Mouse (Mus musculus) embryonic facial prominence, embryonic 14.5 days (tissue): ENCODE data around the gene Phf13. TPM values are rescaled to one million over a fixed set of nuclear protein-coding genes. Genes with fewer than 3 reads are reported as not detected.

Source experiments
- ATAC-seq: fragments of 200-750 bp; cut with Nextera tagmentation; 2 replicates; pipeline ENCODE4 v1.8.0; 2017; ENCODE audit warnings: low read depth, moderate number of reproducible peaks, moderate TSS enrichment
- DNase-seq: peaks from one replicate; pipeline ENCODE4 v3.0.0-alpha.2; 2015; ENCODE audit warnings: low spot score
- H3K27ac ChIP-seq: fragments of 300-500 bp; sonication (generic); replicated peaks from 2 replicates; pipeline ENCODE4 v1.5.1; 2014; ENCODE audit warnings: low read depth, mild to moderate bottlenecking, low read length, moderate library complexity
- H3K27me3 ChIP-seq: fragments of 300-500 bp; sonication (generic); replicated peaks from 2 replicates; pipeline ENCODE4 v1.6.1; 2014; ENCODE audit warnings: low read length; ENCODE audit not compliant: control insufficient read depth, insufficient read depth
- H3K36me3 ChIP-seq: fragments of 300-500 bp; sonication (generic); 2 replicates; pipeline ENCODE4 v1.6.1; 2014; ENCODE audit warnings: low read length, mixed read lengths; ENCODE audit not compliant: control insufficient read depth, insufficient read depth
- H3K4me1 ChIP-seq: fragments of 300-500 bp; sonication (generic); 2 replicates; pipeline ENCODE4 v1.6.1; 2014; ENCODE audit warnings: antibody characterized with exemption, low read length; ENCODE audit not compliant: control insufficient read depth, insufficient read depth
- H3K4me2 ChIP-seq: fragments of 300-500 bp; sonication (generic); 2 replicates; pipeline ENCODE4 v1.6.1; 2014; ENCODE audit warnings: low read depth, mild to moderate bottlenecking, low read length, moderate library complexity, mixed read lengths
- H3K4me3 ChIP-seq: fragments of 300-500 bp; sonication (generic); 2 replicates; pipeline ENCODE4 v1.5.1; 2014; ENCODE audit warnings: low read depth, mild to moderate bottlenecking, low read length
- H3K9ac ChIP-seq: fragments of 300-500 bp; sonication (generic); 2 replicates; pipeline ENCODE4 v1.6.1; 2014; ENCODE audit warnings: low read depth, mild to moderate bottlenecking, low read length, moderate library complexity, mixed read lengths
- H3K9me3 ChIP-seq: fragments of 300-500 bp; sonication (generic); 2 replicates; pipeline ENCODE4 v1.6.1; 2016; ENCODE audit warnings: low read length; ENCODE audit not compliant: control insufficient read depth
- WGBS: fragments of 180-500 bp; shearing (Covaris S2); extraction: QIAGEN DNeasy Blood & Tissue Kit; methylation state at CpG from one replicate; pipeline ENCODE4 v1.1.7; 2014; 5-methylcytosine and 5-hydroxymethylcytosine counted together
- polyA plus RNA-seq: library from polyadenylated mRNA; unstranded; fragments of >200 nt; fragmentation: Nextera tagmentation; extraction: Ambion mirVana; gene quantifications from 2 replicates; pipeline ENCODE4 v1.2.1, GENCODE M21; 2014

Gene Phf13
- 30.1 and 32.6 TPM in 2 replicates for polyA plus RNA-seq

DNA sequence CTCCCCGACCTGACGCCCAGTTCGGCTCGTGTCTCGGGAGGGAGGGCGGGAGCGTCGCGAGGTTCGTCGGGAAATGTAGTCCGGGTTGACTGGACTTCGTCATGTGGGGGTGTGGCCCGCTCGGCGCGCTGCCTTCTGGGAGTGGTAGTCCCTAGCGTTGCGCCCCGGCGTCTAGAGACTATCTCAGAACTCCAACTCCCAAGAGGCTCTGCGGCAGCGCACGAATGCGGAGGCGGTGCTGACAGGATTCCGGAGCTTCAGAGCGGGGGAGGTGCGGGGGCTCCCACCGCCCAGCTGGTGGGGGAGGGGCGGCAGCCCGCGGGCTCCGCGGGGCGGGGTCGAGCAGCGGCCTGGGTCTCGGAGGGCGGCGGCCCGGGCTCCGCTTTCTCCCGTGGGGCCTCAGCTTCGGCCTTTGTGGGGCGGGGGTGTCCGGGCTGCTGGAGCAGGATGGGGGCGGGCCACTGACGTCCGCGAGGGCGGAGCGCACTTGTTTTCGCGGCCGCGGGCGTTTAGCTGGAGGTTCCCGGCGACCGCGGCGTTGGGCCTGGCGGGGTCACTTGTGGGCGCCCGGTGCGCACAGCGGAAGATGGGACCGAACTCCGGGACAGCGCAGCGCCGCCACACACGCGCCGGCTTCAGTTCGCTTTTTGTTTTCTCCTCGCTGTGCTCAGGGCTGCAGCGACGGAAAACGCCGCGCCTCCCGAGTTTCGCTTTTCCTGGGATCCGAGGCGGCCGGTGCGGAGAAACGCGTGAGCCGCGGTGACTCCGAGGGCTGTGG is at the start of gene Phf13:
TSS of gene Phf13 (minus strand) at position 86 of the 778 bp plus-strand sequence.
- peak; percentile 97 for ATAC-seq
- Histone ChIP-seq H3K27me3 (no peaks in the 10 kb centered on the region), H3K4me3 (peak within 1 kb of the TSS; percentile 100), H3K9ac (peak within 1 kb of the TSS; percentile 95), H3K4me2 (peak within 1 kb of the TSS; percentile 88), H3K27ac (peak within 1 kb of the TSS; percentile 91), H3K9me3 (no peaks in the 10 kb centered on the region), H3K4me1 (peaks cover 19% of the 10 kb centered on the region), H3K36me3 (peaks cover 22% of the 10 kb centered on the region)
- peak; percentile 100 for DNase-seq
- WGBS: 0% methylated on average over 58 of the region's 94 CpGs

DNA sequence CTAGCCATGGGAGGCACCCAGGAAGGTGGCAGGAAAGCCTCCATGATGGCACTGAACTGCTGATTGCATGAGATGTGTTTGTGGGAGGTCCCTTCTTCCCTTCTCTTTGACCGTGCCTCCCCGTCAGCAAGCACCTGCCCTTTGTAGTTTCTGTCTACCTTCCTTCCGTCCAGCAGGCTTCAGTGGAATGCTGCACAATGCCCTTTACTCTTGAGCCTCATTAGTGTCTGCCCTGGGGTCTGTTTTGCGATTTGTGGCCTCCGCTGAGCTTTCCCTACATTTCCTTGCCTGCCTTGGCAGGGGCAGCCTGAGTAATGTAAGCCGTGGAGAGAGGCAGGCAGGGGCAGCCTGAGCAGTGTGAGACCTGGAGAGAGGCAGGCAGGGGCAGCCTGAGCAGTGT is 48.6 kb upstream of the Phf13 start:
- no peak overlapping the region for H3K4me2 ChIP-seq
- no peak overlapping the region for H3K27ac ChIP-seq
- no peak overlapping the region for H3K4me3 ChIP-seq
- DNase-seq: no peak
- no peak for ATAC-seq
- H3K4me1 ChIP-seq: peaks cover 8% of the 10 kb centered on the region
- H3K9ac ChIP-seq: no peak overlapping the region
- H3K36me3 ChIP-seq: peaks cover 84% of the 10 kb centered on the region
- no peaks in the 10 kb centered on the region for H3K9me3 ChIP-seq
- H3K27me3 ChIP-seq: no peaks in the 10 kb centered on the region
- 76% methylated on average over 6 of the region's 6 CpGs for WGBS

DNA sequence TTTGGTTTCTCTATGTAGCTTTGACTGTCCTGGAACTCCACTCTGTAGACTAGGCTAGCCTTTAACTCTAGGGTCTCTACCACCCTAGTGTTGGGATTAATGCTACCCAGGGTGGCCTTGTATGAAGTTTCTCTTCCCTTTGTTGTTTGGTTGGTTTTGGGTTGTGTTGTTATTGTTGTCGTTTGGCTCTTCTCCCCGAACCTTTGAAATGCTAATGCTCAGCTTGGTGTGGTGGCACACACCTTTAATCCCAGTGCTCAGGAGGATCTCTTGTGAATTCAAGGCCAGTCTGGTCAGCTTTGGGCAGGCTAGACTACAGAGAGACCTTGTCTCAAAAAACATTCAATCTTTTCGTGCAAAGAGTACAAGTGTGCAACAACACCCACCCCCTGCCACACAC is 47.1 kb upstream of the Phf13 start:
- no peak overlapping the region for H3K4me2 ChIP-seq
- peaks cover 71% of the 10 kb centered on the region for H3K36me3 ChIP-seq
- ATAC-seq (no peak), DNase-seq (no peak)
- no peak overlapping the region for H3K9ac ChIP-seq
- H3K4me3 ChIP-seq: no peak overlapping the region
- no peak overlapping the region for H3K27ac ChIP-seq
- 85% methylated on average over 3 of the region's 3 CpGs for WGBS
- no peaks in the 10 kb centered on the region for H3K9me3 ChIP-seq
- peaks cover 8% of the 10 kb centered on the region for H3K4me1 ChIP-seq
- H3K27me3 ChIP-seq: no peaks in the 10 kb centered on the region

- peaks cover 8% of the 10 kb centered on the region for H3K4me1 ChIP-seq
- H3K27ac ChIP-seq: no peak overlapping the region
- H3K4me2 ChIP-seq: no peak overlapping the region
- H3K9ac ChIP-seq: no peak overlapping the region
- H3K4me3 ChIP-seq: no peak overlapping the region
- DNase-seq (no peak), ATAC-seq (no peak)
- H3K27me3 ChIP-seq: no peaks in the 10 kb centered on the region
- 96% methylated on average over 21 of the region's 22 CpGs for WGBS
- H3K36me3 ChIP-seq: peaks cover 60% of the 10 kb centered on the region
- H3K9me3 ChIP-seq: no peaks in the 10 kb centered on the region
Measured at GRCm38 (mm10) chr4:152041924-152042641, 46.0 kb upstream of the Phf13 start.

DNA sequence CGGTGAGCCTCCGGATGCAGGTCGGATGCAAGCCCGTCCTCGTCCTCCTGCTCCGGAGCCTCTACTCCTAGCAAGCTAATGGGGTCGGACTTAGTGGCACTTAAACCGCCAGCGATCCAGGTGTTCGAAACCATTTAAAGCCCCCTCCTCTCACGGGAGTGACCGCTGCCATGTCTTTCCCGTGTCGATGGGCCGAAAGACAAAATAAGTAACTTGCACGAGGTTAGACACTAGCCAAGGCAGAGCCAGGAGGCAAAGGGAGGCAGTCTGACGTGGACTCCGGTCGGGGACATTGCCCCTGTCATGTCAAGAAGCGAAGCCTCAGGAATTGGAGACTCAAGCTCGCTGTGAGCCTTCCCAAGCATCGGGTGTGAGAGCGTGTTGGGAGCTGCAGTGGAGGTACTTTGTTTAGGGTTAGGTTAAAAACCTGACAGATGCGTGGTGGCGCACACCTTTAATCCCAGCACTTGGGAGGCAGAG is 43.8 kb upstream of the Phf13 start:
- ATAC-seq: no peak
- Histone ChIP-seq H3K27ac (no peak overlapping the region), H3K4me2 (peak overlapping the region; percentile 96), H3K9me3 (no peaks in the 10 kb centered on the region), H3K9ac (peak overlapping the region; percentile 88), H3K36me3 (peaks cover 40% of the 10 kb centered on the region), H3K4me3 (peak overlapping the region; percentile 95), H3K27me3 (no peaks in the 10 kb centered on the region), H3K4me1 (peaks cover 8% of the 10 kb centered on the region)
- WGBS: 6% methylated on average over 25 of the region's 25 CpGs
- DNase-seq: no peak

GRCm38 (mm10) chr4:152038985-152039830 is 43.1 kb upstream of the Phf13 start, which contains the start of gene Nol9:
TSS of gene Nol9 (plus strand) at chr4:152039321.
- Histone ChIP-seq H3K9ac (peak within 1 kb of the TSS; percentile 88), H3K9me3 (no peaks in the 10 kb centered on the region), H3K4me2 (peak within 1 kb of the TSS; percentile 96), H3K27ac (0 out of 2 replicates have a peak within 1 kb of the TSS, but pooled peaks have one; percentile 15), H3K4me1 (peaks cover 8% of the 10 kb centered on the region), H3K4me3 (peak within 1 kb of the TSS; percentile 95), H3K27me3 (no peaks in the 10 kb centered on the region), H3K36me3 (peaks cover 33% of the 10 kb centered on the region)
- WGBS: 1% methylated on average over 37 of the region's 86 CpGs
- DNase-seq (peak; percentile 91), ATAC-seq (peak; percentile 92)

DNA sequence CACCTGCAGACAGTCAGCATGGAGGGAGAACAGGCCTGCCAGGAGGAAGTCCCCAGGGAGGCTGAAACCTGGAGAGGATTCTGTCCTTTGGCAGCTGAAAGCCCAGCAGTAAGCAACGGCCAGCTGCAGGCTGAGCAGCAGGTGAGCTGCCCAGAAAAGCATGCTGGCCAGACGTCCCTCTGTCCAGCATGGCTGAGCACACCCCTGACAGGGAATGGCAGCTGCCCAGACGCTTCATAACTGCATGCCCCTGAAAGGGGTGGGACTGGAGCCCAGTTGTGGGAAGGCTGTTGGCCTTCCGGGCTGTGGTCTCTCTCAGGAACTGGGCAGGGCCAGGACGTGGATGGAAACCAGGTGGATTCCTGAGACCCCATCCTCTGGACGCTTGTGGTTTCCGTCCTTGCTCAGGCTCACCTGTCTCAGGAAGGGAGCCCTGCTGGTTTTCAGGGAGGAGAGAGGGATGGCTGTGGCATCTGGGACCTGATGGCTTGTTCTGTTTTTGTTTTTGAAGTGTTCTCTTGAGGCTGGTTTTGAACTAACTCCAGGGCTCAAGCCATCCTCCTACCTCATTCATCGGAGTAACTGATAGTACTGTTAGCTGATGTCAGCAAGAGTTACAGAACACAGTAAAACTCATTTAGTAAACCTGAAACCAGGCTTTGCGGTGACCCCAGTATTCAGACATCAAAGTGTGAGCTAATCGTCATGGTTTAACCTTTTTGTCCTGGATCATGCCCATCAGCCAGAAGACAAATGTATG is 42.3 kb upstream of the Phf13 start, which contains the start of gene Tas1r1:
TSS of gene Tas1r1 (minus strand) at position 344 of the 760 bp plus-strand sequence.
- Histone ChIP-seq H3K27ac (0 out of 2 replicates have a peak within 1 kb of the TSS, but pooled peaks have one; percentile 15), H3K27me3 (no peaks in the 10 kb centered on the region)
- 37% methylated on average over 10 of the region's 10 CpGs for WGBS

More for the DNA sequence above, 42.3 kb upstream of the Phf13 start, which contains the start of gene Tas1r1:
- H3K4me1 ChIP-seq: peaks cover 8% of the 10 kb centered on the region
- H3K4me2 ChIP-seq: peak within 1 kb of the TSS; percentile 96
- peak within 1 kb of the TSS; percentile 88 for H3K9ac ChIP-seq
- peak; percentile 34 for ATAC-seq
- no peaks in the 10 kb centered on the region for H3K9me3 ChIP-seq
- H3K36me3 ChIP-seq: peaks cover 25% of the 10 kb centered on the region
- DNase-seq: peak; percentile 67
- H3K4me3 ChIP-seq: peak within 1 kb of the TSS; percentile 95
